Mouse (Mus musculus) liver, embryonic 16.5 days (tissue): ENCODE measurements at regions not wholly inside any gene's neighbourhood (a gene's known extent, or its start where the extent isn't known, plus 50 kb on each side); places are given as distances from the start of the nearest gene placed in this dataset.
A peak's percentile ranks its signal among the peaks of the same experiment; 100 is the strongest.

Experiments used
- ATAC-seq: fragments of 200-750 bp; cut with Nextera tagmentation; 2 replicates; pipeline ENCODE4 v1.8.0; 2017; ENCODE audit warnings: low read depth, mild to moderate bottlenecking, moderate number of reproducible peaks, moderate library complexity
- H3K27ac ChIP-seq: fragments of 300-500 bp; sonication (generic); 2 replicates; pipeline ENCODE4 v1.5.1; 2014; ENCODE audit warnings: mild to moderate bottlenecking, low read length
- H3K27me3 ChIP-seq: fragments of 300-500 bp; sonication (generic); 2 replicates; pipeline ENCODE4 v1.6.1; 2014; ENCODE audit warnings: low read depth, low read length, mixed read lengths; ENCODE audit not compliant: control insufficient read depth, insufficient read depth
- H3K36me3 ChIP-seq: fragments of 300-500 bp; sonication (generic); 2 replicates; pipeline ENCODE4 v1.6.1; 2014; ENCODE audit warnings: mild to moderate bottlenecking; ENCODE audit not compliant: control insufficient read depth, insufficient read depth
- H3K4me1 ChIP-seq: fragments of 300-500 bp; sonication (generic); 2 replicates; pipeline ENCODE4 v1.6.1; 2014; ENCODE audit warnings: low read depth, low read length, mixed read lengths; ENCODE audit not compliant: control insufficient read depth
- H3K4me2 ChIP-seq: fragments of 300-500 bp; sonication (generic); 2 replicates; pipeline ENCODE4 v1.6.1; 2014; ENCODE audit warnings: low read depth, low read length, mixed read lengths
- H3K4me3 ChIP-seq: fragments of 300-500 bp; sonication (generic); 2 replicates; pipeline ENCODE4 v1.5.1; 2014; ENCODE audit warnings: low read depth, mild to moderate bottlenecking, low read length
- H3K9ac ChIP-seq: fragments of 300-500 bp; sonication (generic); 2 replicates; pipeline ENCODE4 v1.6.1; 2014; ENCODE audit warnings: low read depth, low read length
- H3K9me3 ChIP-seq: fragments of 300-500 bp; sonication (generic); replicated peaks from 2 replicates; pipeline ENCODE4 v1.6.1; 2016; ENCODE audit warnings: low read length; ENCODE audit not compliant: control insufficient read depth
- WGBS: fragments of 180-500 bp; shearing (Covaris S2); extraction: QIAGEN DNeasy Blood & Tissue Kit; methylation state at CpG from one replicate; pipeline ENCODE4 v1.1.7; 2014; ENCODE audit not compliant: insufficient replicate concordance; 5-methylcytosine and 5-hydroxymethylcytosine counted together

DNA sequence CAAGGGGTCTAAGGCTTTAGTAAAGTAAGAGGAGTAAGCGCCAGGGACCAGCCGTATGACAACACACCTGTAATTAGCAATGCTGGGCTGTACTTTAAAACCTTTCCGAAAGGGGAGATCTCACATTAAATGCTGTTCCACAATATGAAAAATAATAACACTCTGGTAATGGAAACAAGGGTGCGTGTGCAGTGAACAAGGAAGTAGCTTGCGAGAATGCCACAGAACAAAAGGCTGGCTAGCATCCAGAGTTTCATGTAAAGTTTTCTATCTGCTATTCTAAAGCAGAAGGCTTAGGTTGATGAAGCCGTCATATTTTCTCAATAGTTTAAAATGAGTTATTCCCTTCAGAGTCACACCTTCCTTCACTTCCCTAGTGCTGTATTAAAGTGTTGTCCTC is 83.6 kb downstream of the Car2 start:
- H3K4me1 ChIP-seq, result peaks cover 6% of the 10 kb centered on the region
- no peak overlapping the region for H3K27ac ChIP-seq
- ATAC-seq, result no peak
- no peaks in the 10 kb centered on the region for H3K9me3 ChIP-seq
- no peaks in the 10 kb centered on the region for H3K27me3 ChIP-seq
- H3K4me2 ChIP-seq, result no peak overlapping the region
- H3K4me3 ChIP-seq, result no peak overlapping the region
- no peak overlapping the region for H3K9ac ChIP-seq
- no peaks in the 10 kb centered on the region for H3K36me3 ChIP-seq
- WGBS, result 75% methylated on average over 6 of the region's 6 CpGs

DNA sequence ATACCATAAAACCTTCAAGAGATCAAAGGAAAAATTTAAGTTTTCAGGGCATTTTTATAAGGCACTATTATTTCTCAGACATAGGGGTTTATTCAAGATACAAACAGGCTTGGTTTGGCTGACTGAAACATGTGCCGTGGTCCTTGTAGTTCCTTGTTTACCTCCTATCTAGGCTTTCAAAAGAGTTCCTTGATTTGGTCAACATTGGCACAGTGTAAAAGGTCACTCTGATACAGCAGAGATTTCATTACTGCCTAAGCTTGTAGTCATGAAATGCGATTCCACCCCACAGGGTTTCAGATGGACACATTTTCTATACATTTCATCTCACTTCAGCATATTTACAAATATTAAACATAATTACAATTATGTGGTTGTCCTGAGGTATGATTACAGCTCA is 85.6 kb downstream of the Car2 start:
- 52% methylated on average over 2 of the region's 2 CpGs for WGBS
- peak; percentile 70; the same call in 1 of the 2 replicates for ATAC-seq
- no peak overlapping the region for H3K27ac ChIP-seq

DNA sequence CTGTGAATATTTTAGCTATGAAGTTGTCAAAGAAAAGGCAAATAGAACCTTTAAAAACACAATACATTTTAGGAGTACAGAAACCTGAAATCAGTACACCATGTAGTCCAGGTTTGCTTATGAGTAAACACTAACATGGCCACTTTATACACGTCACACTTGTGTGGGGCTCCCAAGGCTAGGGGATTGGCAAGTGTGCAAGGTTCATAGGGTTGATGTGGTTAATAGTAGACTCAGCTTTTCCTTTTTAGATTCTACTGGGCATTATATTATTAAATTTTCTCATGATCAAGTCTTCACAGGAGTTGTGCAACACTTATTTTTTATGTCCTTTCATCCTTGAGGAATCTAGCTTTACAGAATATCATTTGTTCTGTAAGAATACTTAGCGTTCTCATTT is 88.7 kb downstream of the Car2 start:
- Histone ChIP-seq H3K9me3 (no peaks in the 10 kb centered on the region), H3K36me3 (no peaks in the 10 kb centered on the region), H3K4me1 (no peaks in the 10 kb centered on the region), H3K27me3 (no peaks in the 10 kb centered on the region), H3K27ac (no peak overlapping the region), H3K9ac (no peak overlapping the region), H3K4me3 (no peak overlapping the region), H3K4me2 (no peak overlapping the region)
- 78% methylated on average over 2 of the region's 2 CpGs for WGBS
- no peak for ATAC-seq

More for the DNA sequence above, 85.6 kb downstream of the Car2 start:
- no peaks in the 10 kb centered on the region for H3K4me1 ChIP-seq
- no peak overlapping the region for H3K4me3 ChIP-seq
- no peaks in the 10 kb centered on the region for H3K27me3 ChIP-seq
- no peak overlapping the region for H3K4me2 ChIP-seq
- H3K36me3 ChIP-seq, result no peaks in the 10 kb centered on the region
- H3K9me3 ChIP-seq, result no peaks in the 10 kb centered on the region
- no peak overlapping the region for H3K9ac ChIP-seq

DNA sequence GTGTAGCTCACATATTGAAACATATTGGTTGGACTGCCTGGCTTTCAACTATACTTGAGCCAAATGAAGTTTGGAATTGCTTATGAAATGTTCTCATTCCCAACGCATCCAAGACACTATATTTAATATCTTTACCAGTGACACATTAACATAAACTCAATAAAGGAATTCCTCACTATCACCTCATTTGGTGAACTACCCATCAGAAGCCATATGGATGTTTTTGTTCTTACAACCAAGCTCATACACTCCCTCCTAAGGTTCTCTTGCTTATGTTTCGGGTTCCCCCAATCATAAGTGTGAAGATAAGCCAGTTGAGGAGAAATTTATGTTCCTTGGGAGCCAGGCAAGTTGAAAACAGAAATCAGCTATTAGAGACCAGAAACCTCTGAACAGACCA is 89.1 kb downstream of the Car2 start:
- WGBS, result 64% methylated on average over 2 of the region's 2 CpGs
- ATAC-seq, result no peak
- Histone ChIP-seq H3K27ac (no peak overlapping the region), H3K27me3 (no peaks in the 10 kb centered on the region), H3K9ac (no peak overlapping the region), H3K4me2 (no peak overlapping the region), H3K9me3 (no peaks in the 10 kb centered on the region), H3K4me1 (no peaks in the 10 kb centered on the region), H3K4me3 (no peak overlapping the region), H3K36me3 (no peaks in the 10 kb centered on the region)

DNA sequence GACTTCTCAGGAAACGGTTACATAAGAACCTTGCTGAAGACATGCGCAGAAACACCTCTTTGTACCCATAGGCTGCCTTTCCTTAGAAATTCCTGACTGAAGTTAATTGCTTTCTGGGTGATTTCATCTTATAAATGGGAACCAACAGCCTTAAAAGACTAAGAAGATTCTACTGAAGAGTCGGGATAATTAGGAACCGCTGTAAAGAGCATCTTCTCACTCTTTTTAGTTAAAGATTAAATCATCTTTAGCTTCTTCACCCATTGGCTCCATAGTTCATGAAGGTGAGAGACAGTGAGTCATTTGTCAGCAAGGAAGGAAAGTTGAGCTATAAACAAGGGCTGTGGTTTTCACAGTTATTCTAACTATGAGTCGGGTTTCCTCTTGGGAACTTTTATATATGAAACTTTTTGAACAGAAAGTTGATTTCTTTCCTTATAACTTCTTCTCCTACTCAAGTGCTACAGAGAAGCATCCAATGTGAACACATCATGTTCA is 93.1 kb downstream of the Car2 start:
- WGBS, result 57% methylated on average over 5 of the region's 5 CpGs
- ATAC-seq, result no peak
- Histone ChIP-seq H3K4me2 (no peak overlapping the region), H3K4me1 (no peaks in the 10 kb centered on the region), H3K4me3 (no peak overlapping the region), H3K9ac (no peak overlapping the region), H3K27ac (no peak overlapping the region), H3K36me3 (no peaks in the 10 kb centered on the region), H3K9me3 (no peaks in the 10 kb centered on the region), H3K27me3 (no peaks in the 10 kb centered on the region)

DNA sequence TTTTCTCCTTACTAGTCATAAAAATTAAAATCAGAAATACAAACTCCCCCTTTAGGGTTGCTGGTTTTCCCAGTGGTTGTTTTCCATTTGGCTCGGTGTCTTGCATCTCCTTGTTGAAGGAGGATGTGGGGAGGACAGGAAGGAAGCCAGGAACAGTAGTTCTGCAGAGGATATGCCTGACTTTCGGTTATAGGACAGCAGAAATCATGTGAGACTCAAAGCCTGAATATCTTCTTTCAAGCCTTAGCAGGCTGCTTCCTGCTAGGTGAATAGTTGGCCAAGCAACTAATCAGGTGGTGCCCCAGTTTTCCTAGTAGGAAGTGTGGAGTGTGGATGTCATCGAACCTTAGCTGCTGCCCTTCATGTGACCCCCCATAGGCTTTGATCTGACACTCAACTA is 103.6 kb downstream of the Car2 start:
- no peaks in the 10 kb centered on the region for H3K4me1 ChIP-seq
- 24% methylated on average over 3 of the region's 3 CpGs for WGBS
- H3K27ac ChIP-seq, result no peak overlapping the region
- no peaks in the 10 kb centered on the region for H3K9me3 ChIP-seq
- H3K4me2 ChIP-seq, result no peak overlapping the region
- no peak for ATAC-seq
- no peaks in the 10 kb centered on the region for H3K27me3 ChIP-seq
- no peak overlapping the region for H3K4me3 ChIP-seq
- H3K9ac ChIP-seq, result no peak overlapping the region
- H3K36me3 ChIP-seq, result no peaks in the 10 kb centered on the region

DNA sequence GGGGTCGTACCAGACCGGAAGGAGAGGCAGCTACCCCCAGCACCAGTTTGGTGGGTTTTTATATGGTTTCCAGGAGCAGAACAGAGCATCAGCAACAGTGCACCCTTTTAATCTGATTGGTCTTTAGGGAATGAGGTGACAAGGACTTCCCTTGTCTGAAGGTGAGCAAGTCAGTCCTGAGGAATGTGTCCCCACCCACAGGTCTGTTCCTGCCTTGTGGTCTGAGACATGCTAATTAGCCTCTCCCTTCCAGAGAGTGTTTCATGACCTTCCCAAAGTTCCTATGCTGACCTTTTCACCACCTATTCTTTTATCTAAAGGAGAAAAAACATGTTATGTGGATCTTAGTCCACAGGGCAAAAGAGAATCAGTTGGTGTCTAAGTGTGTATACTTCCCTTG is 107.9 kb downstream of the Car2 start:
- no peak overlapping the region for H3K9ac ChIP-seq
- H3K36me3 ChIP-seq, result no peaks in the 10 kb centered on the region
- H3K4me2 ChIP-seq, result no peak overlapping the region
- ATAC-seq, result no peak
- H3K4me3 ChIP-seq, result no peak overlapping the region
- H3K9me3 ChIP-seq, result no peaks in the 10 kb centered on the region
- H3K4me1 ChIP-seq, result peaks cover 8% of the 10 kb centered on the region
- H3K27me3 ChIP-seq, result no peaks in the 10 kb centered on the region
- WGBS, result 64% methylated on average over 2 of the region's 2 CpGs
- H3K27ac ChIP-seq, result no peak overlapping the region

DNA sequence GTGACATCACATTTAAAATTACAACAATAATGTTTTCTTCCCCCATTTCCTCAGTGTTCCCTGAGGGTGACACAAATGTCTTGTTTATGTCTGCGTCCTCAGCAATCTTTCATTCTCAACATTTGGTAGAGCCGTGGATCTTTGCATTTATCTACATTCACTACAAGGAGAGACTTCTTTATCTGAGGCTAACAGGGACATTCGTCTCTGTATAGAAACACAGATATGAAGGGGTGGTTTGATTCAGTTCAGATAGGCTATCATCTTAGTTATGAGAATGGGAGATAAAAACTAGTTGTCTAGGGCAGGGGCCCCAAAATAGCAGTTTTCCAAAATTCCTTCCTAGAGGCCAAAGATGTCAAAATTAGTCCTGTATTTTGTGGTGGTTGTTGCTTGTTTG is 111.2 kb downstream of the Car2 start:
- Histone ChIP-seq H3K4me2 (peak overlapping the region; percentile 3; the same call in 1 of the 2 replicates), H3K27me3 (no peaks in the 10 kb centered on the region), H3K4me1 (peaks cover 10% of the 10 kb centered on the region), H3K36me3 (no peaks in the 10 kb centered on the region), H3K27ac (peak overlapping the region; percentile 24; the same call in 1 of the 2 replicates), H3K9ac (no peak overlapping the region), H3K9me3 (no peaks in the 10 kb centered on the region), H3K4me3 (no peak overlapping the region)
- peak; percentile 92 for ATAC-seq
- WGBS, result 20% methylated on average over 3 of the region's 3 CpGs

DNA sequence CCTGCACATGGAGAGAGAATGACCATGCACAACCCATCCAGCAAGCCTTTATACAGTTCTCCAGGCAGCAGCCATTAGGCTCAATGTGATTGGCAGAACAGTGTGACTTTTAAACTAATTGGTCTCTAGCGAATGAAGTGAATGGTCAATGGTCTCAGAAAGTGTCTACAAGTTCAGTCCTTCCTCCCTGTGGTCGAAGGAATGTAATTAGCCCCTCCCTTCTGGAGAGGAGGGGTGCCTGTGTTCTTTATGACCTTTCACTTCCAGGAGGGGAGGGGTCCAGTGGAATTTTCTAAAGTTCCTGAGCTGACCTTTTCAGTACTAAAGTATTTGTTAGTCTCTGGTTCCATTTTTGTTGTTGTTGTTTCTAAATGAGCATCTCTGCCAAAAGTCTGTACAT is 112.4 kb downstream of the Car2 start:
- peaks cover 10% of the 10 kb centered on the region for H3K4me1 ChIP-seq
- WGBS, result 50% methylated on average over 2 of the region's 2 CpGs
- H3K27ac ChIP-seq, result no peak overlapping the region

More for the DNA sequence above, 112.4 kb downstream of the Car2 start:
- Histone ChIP-seq H3K36me3 (no peaks in the 10 kb centered on the region), H3K9ac (no peak overlapping the region), H3K9me3 (no peaks in the 10 kb centered on the region), H3K4me2 (no peak overlapping the region), H3K27me3 (no peaks in the 10 kb centered on the region), H3K4me3 (no peak overlapping the region)
- ATAC-seq, result no peak
